Mouse (Mus musculus): ENCODE results near the gene Sgca. TPM values are rescaled to one million over a fixed set of nuclear protein-coding genes. Genes with fewer than 3 reads are reported as not detected.
A peak's percentile ranks its signal among the peaks of the same experiment; 100 is the strongest.

Sgca gene
- polyA plus RNA-seq, 1 experiment, result 5.5 TPM

DNA sequence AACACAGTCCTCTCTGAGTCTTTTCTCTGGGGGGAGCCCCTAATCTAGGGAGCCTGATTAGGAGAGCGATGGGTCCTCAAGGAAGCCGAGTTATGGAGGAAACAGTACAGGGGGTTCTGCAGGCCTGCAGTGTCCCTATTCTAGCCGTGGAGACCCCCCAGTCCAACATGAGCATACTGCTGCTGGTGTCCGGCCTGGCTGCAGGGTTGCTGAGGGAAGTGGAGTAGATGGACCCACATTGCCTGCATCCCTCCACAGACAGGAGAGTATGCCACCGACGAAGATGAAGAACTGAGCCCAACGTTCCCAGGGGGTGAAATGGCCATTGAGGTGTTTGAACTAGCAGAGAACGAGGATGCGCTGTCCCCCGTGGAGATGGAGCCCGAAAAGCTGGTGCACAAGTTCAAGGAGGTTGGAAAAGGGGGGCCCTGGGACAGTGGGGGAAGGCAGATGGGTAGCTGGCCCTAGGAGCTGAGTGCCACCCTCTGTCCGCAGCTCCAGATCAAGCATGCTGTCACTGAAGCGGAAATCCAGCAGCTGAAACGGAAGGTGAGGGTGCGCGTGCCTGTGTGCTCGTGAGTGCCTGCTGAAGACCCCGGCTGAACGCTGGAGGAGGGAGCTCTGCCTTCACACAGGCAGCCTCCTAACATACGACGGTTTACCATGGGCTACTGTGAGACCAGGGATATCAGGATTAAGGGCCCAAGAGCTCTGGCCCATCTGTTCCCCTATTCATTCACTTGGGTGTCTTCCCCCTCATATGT is 25.6 kb upstream of the Sgca start:
- DNase-seq (ENCODE audit: low read depth), result no peak

DNA sequence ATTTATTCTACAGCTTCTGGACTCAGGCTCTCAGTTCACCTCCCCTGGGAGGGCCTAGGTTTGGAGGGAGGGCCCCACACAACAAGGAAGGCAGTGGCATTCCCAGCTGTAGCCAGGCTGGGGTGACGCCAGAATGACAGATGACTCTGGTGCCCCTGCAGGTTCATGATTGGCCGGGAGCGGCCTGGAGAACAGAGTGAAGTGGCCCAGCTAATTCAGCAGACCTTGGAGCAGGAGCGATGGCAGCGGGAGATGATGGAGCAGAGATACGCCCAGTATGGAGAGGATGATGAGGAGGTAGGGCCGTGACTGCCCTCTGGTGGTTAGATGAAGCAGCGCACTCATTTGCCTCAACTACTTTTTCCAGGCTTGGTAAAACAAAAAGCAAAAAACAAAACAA is 24.9 kb upstream of the Sgca start:
- DNase-seq (ENCODE audit: low read depth), result no peak

DNA sequence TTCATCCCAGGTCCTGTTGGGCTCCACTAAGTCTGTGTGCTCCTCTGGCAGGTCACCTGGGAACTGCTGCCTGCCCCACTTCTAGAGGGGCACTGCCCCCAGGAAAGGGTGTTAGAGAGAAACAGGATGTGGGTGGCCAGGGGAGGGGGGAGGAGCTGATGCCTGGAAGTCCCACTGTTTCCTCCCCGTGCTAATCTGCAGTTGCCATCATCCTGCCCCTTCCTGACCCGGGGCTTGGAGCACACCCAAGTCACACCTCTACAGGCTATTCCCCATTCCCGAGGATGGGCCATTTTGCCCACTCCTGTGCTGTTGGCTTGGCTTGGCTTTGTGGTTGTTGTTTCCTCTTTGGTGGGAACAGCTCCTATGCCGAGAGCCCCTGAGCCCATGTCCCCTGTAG is 24.4 kb upstream of the Sgca start:
- DNase-seq (ENCODE audit: low read depth), result no peak

DNA sequence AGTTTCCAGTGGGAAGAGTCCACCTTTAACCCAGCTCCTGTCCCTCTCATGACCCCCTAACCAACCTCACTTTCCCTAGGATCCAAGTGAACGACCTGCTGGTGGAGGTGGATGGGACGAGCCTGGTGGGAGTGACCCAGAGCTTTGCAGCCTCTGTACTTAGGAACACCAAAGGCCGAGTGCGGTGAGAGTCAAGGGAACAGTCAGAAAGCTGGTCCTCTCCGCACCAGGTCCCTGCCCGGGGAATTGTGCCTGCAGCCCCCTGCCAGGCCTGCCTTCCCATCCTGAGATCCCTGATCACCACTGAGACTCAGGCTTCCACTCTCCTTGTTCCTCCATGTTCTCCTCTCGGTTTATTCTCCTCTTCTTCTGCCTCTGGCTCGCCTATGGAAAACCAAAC is 24.0 kb upstream of the Sgca start:
- no peak for DNase-seq (ENCODE audit: low read depth)

DNA sequence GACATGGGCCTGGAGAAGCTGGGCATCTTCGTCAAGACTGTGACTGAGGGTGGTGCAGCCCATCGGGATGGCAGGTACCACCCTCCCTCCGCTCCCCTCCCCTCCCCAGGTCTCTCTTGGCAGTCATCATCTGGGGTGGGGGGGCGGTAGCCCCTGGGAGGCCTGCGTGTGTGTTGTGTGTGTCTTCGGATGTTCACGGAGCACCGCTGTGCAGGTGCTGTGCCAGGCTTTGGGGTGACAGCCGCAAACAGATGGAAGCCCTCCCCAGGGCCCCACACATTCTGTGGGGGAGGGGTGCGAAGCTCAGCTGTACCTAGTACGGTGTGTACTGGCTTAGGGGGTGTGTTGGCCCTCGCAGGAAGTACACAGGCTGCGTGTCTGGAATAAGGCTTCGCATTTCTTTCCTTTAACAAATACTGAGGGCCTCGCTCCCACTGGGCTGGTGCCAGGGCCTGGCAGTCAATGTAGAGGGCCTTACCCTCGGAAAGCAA is 22.0 kb upstream of the Sgca start:
- DNase-seq (ENCODE audit: low read depth), result no peak

DNA sequence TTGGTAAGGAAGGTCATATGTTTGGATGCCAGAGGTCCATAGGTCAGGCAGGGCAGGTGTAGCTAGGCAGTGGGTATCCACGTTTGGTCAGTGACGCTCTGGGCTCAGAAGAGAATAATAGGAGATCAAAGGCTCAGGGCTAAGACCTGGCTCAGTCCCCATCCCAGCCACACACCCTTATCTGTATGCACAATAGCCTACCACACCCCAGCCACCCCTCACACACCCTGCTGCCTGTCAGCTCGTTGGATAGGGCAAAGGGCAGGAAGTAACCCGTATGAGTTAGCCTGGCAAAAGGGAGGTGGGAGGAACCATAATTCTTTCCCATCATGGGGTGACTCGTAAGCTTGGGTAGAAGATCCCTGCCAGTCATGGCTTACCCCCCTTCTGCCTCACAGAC is 21.5 kb upstream of the Sgca start:
- no peak for DNase-seq (ENCODE audit: low read depth)

DNA sequence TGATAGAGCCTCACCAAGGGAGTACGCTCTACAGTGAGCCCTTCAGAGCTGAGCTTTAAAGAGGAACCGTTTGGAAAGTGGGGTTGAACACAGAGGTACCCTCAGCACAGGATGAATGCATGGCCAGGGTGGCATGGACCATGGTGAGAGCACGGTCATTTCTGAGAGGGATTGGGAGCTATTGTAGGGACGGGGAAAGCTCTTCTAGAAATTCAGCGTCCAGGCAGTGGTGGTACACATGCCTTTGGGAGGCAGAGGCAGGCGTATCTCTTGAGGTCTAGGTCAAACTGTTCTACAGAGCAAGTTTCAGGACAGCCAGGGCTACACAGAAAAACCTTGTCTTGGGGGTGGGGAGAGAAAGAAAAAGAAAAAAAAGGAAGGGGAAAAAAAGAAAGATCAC is 20.9 kb upstream of the Sgca start:
- DNase-seq (ENCODE audit: low read depth), result no peak

DNA sequence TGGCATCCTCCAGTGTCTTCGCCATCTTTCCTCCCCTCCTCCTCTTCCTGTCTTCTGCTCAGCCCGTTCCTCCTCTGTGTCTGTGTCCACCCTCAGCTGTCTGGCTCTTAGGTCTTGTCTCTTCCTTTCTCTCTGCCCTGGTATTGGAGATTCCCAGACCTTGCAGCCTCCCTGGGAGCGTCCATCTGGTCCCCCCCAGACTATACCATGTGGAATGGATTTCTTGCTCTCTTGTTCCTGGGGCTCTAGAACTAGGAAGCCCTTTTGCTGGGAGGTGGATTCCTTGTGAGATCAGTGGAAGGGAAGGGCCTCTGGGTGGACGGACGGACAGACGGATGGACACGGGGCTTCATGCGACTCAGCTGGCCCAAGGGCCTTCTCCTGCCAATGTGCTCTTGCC is 20.0 kb upstream of the Sgca start:
- no peak for DNase-seq (ENCODE audit: low read depth)

DNA sequence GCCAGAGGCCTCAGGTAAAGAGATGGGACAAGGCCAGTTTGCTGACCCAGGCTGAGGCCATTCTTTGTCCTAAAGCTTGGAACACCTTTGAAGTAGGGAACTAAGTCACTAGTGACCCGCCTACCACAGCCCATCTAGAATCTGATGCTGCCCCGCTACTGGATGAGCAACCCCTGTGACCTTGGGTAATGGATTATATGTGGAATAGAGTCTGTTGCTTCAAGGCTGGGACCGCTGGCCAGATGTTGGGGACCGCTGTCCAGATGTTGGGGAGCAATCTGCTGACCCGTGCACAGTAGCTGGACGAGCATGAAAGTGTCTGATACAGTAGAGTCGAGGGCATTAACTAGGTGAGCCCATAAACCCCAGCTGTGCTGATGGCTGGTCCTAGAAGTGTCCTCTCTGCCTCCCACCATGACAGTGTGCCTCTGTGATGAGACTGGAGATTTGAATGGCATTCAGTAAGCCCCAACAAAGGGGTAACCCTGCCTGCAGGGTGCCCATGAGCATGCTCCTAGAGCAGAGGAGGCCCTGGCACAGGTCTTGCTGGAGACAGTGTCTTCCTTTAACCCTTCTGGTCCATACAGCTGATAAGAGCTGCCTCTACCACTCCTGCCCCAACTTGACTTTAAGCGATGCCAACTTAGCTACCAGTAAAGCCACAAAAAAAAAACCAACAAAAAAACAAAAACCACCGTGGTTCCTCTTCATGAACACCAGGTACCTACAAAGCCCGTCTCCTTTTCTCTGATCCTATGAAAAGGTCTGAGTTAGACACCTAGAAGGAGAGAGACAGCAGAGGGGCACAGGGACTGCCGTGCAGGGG is 19.0 kb upstream of the Sgca start:
- no peak for DNase-seq (ENCODE audit: low read depth)

DNA sequence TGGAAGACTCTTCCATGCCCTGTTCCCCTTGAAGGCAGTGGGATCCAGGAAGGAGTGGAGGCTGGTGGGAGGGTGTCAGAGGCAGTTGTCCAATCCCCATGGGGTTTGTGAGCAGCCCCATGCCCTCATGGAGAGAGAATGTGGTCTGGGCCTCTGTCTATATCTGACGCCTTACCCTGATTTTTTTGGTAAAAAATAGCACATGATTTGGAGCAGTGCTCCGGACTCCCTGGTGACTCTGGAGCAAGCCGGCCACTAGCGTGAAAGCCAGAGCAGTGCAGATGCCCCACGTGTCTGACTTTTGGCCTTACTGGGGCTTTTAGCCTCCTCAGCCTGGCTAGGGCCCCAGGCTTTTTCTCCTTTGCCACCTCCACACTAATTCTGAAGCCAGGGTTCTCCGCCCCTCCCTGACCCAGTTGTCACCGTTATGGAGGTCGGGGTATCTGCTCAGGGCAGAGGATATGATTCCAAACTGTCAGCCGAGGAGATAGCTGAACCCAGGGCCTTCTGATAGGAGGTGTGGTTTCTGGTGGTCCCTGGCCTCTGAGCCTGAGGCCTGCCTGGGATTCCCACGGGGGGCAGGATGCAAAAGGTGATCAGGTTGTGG is 18.2 kb upstream of the Sgca start:
- DNase-seq (ENCODE audit: low read depth), result no peak

DNA sequence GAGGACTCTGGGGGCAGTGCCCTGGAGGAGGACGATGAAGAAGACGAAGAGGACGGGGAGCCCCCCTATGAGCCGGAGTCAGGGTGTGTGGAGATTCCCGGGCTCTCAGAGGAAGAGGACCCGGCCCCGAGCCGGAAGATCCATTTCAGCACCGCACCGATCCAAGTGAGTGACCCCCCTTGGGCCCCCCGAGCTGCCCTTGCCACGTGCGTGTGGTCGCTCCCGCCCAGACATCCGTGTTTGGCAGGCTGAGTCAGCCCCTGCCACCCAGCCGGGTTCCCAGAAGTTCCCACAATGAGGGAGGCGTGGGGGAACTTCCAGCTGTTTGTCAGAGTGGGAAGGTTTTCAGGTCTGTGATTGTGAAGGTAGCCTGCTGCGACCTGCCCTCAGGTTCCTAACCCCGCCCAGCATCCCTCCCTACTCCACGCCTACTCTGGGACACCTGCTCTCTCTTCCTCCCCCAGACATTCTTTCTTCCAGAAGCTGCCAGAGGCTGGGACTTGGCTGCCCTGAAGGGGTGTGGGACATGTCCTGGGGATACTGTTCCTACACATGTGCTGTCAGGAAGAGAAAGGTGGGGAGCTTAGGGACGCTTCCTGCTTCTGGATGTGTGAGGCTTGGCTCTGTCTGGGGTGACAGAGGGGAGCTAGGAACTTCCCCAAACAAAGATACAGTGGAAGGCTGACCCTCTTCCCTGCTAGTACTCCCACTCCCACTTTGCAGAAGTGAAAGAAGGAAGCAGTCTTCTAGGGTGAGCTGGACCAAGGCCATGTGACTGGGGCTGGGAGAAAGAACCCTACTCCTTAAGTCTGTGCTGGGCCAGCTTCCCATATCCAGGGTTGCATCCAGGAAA is 16.9 kb upstream of the Sgca start:
- no peak for DNase-seq (ENCODE audit: low read depth)

DNA sequence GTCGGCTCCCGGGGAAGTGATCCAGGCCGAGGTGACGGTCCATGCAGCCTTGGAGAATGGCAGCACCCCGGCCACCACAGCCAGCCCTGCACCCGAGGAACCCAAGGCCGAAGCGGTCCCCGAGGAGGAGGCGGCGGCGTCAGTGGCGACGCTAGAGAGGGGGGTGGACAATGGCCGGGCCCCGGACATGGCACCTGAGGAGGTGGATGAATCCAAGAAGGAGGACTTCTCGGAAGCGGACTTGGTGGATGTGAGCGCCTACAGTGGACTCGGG is 16.3 kb upstream of the Sgca start:
- no peak for DNase-seq (ENCODE audit: low read depth)

DNA sequence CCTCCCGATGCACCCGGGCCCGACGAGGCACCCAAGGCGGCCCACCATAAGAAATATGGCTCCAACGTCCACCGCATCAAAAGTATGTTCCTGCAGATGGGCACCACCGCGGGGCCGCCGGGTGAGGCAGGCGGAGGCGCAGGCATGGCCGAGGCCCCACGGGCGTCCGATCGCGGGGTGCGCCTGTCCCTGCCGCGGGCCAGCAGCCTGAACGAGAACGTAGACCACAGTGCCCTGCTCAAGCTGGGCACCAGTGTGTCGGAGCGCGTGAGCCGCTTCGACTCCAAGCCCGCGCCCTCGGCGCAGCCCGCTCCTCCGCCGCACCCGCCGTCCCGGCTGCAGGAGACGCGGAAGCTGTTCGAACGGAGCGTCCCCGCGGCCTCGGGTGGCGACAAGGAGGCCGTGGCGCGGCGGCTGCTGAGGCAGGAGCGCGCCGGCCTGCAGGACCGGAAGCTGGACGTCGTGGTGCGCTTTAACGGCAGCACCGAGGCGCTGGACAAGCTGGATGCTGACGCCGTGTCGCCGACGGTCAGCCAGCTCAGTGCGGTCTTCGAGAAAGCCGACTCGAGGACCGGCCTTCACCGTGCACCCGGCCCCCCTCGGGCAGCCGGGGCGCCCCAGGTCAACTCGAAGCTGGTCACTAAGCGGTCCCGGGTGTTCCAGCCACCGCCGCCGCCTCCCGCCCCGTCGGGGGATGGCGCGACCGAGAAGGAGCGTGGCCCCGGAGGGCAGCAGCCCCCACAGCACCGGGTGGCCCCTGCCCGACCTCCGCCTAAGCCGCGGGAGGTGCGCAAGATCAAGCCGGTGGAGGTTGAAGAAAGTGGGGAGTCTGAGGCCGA is 15.7 kb upstream of the Sgca start:
- DNase-seq (ENCODE audit: low read depth), result no peak

DNA sequence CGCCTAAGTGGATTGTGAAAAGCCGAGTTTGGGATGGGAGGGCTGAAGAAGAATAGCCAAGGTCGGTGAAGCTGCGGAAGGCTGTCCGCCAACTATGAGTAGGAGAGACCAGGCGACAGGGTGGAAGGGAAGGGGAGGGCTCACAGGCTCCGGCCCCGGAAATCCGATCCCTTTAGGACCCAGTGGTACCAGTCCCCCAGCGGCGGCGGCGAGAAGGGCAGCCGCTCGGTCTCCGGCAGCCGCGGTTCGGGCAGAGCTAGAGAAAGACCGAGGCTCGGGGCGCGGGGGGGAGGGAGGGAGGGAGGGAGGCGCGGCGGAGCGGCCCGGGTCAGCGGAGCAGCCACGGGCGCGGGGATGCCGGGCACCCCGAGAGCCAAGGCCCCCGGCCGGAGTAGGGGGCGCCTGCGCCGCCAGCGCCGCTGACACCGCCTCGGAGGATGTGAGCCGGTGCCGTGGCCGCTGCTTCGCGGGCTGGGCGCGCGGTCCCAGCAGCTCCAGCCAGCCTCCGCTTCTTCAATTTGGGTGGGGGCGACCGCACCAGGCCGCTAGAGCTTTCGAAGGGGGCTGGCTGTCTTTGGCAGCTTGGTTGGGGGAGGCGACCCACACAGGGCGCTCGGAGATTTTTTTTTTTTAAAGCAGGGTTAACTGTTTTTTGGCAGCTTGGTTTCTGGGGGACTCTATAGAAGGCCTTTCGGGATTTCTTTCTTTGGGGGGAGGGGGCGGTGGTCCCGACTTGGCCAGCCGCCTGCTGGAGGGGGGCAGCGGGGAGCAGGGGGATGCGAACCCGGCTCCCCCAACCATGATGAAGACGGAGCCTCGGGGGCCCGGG is 14.8 kb upstream of the Sgca start, which contains the start of gene Ppp1r9b:
Gene Ppp1r9b, plus strand, starts transcription at position 287 of the 829 bp plus-strand sequence.
- DNase-seq (ENCODE audit: low read depth), result no peak

DNA sequence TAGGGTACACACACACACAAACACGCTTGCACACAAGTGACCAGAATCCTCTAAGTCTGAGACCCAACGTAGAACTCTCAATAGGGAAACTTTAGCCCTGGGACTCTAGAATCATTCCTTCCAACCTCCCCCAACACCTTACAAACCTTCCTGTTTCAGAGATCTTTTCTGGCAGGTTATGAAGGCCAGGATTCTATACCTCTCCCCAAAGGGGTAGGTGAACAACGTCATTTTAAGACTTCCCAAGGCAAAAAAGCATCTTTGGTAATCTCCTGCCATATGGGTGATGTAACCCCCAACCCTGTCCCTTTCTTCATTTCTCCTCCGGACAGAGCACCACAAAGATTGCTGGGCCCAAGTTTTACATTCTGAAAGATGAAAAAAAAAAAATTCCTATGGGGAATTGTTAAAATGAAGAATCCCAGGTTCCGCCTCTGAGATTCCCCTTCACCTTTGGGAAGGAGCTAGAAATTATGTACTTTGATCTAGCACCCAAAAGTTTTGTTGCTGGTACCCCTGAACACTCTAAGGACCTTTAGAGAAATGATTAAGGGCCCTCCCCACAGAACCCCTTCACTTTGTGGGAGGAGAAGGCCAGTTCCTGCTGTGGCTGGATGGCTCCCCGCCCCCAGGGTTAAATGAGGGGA is 14.1 kb upstream of the Sgca start:
- no peak for DNase-seq (ENCODE audit: low read depth)

DNA sequence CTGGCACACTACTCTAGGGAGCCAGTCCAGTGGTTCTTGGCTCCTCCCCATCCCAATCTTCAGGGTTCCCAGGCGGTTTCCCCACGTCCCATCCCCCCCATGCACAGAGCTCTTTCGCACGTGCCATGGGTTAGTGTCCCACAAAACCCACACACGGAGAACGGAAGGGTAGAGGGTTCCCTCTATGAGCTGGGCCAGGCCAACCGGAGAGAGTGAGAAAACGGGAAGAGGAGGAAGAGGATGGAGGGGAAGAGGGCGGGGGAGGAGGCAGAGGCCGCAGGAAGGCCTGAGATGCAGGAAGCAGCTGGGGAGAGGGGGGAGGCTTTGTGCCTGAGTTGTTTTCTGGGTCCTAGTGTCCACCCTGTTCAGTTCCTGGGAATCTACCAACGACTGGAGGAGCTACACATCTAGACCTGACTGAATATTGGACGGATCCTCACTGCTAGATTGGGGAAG is 13.5 kb upstream of the Sgca start:
- DNase-seq (ENCODE audit: low read depth), result no peak

DNA sequence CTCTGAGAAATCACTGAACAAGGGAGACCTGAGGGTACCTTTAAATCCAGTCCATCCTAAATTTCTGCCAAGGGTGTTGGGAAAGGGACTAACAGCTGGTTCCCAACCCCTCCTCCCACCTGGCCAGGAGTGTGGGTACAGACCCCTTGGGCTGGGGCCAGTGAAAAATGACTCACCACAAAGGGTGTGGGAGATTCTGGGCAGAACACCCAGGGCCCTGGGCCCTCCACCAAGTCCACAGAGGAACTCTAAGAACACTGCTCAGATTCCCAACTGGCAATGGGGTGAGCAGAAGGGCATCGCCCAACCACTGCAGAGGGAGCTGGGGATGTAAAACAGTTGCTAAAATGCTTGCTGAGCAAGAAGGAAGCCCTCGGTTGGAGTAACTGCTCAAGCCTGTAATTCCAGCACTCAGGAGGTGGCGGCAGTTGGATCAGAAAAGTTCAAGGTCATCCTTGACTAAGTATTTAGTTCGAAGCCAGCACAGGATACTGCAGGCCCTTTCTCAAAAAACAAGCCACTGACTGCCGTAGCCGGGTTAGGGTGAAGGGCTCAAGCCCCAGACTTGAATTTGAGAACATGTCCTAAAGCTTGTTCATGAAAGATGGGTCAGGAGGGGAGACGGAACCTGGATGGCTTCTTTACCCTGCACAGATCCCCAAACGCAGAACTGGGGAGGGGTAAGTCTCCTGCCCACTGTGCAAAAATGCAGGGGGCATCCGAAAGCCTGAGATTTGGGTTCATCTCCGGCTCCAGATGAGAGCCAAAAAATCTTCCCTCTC is 12.8 kb upstream of the Sgca start:
- DNase-seq (ENCODE audit: low read depth), result peak; percentile 94

DNA sequence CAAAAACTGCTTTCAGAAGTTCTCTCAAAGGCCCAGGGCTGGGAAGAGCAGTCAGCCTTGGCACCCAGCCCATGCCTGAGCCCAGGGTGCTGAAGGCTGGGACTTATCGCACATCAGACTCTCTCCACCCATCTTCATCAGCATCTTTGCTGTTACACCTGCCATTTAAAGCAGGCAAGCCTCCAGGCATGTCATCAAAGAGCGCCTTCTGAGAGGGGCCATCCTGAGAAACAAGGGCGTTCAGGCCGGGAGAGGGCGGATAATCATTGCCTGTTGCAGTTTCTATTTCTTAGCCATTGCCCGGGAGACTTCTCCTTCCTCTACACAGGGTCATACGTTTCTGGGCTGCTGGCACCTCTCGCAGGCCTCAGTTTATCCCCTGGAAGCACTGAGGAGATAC is 11.7 kb upstream of the Sgca start:
- DNase-seq (ENCODE audit: low read depth), result no peak

DNA sequence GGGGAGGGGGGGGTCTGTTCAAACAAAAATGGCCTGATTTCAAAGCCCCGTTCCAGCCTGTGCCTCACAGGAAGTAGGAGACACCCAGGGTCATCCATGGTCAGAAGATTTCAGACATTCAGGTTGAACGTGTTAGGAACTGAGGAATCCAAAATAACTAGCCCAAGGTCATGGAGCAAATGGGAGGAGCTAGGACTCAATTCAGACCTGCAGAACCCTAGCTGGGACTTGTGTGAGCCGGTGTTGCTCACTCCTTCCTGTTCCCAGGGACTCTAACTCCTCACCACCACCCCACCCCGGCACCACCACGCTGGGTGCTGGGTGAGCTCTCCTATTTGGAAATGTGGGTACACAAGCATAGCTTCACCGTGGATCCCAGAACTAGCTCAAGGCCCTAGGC is 11.2 kb upstream of the Sgca start:
- peak; percentile 94 for DNase-seq (ENCODE audit: low read depth)
